Mouse (Mus musculus) ES-Bruce4 (cell line): ENCODE results near the gene Pkd2.

ENCODE experiments used
- EP300 ChIP-seq: IDR thresholded peaks from 2 replicates; pipeline ENCODE4 v1.6.1; 2011; ENCODE audit warnings: low read depth, low read length; ENCODE audit not compliant: insufficient read depth
- POLR2A ChIP-seq: IDR thresholded peaks from one replicate; pipeline ENCODE4 v1.8.1; 2011; ENCODE audit warnings: low read length; ENCODE audit not compliant: insufficient read depth

DNA sequence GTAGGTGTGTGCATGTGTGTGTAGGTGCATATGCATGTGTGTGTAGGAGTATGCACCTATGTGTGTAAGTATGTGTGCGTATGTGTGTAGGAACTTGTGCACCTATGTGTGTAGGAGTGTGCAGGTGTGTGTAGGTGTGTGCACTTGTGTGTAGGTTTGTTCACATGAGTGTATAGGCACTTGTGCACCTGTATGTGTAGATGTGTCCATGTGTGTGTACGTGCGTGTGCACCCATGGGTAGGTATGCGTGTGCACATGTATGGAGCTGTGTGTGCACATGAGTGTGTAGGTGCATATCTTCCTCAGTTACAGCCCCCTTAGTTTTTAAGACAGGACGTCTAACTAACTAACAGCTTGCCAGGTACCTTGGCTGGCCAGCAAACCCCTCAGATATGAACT is 9.3 kb downstream of the Pkd2 start:
- TF ChIP-seq POLR2A (no peak), EP300 (no peak)
